ENCODE assay signal across 7 mouse cellular contexts in genomic region chrX:151802956-151803776, GRCm38 (mm10). TPM values are rescaled to one million over a fixed set of nuclear protein-coding genes. Genes with fewer than 3 reads are reported as not detected.
DNase-seq lines count a peak whose midpoint lies in the region; ATAC-seq lines count a peak whose summit lies in the region.

No protein-coding gene starts in this region.

- no peaks in the 10 kb centered on the region for H3K27me3 ChIP-seq in intestine, embryonic 15.5 days (replicated peaks)
- H3K27me3 ChIP-seq in midbrain, embryonic 10.5 days (ENCODE audit: low read depth, poor library complexity, severe bottlenecking), result peaks cover 38% of the 10 kb centered on the region

- peak; percentile 94 for DNase-seq in adrenal gland, adult 2 months
- peak; percentile 94 for DNase-seq in embryo, embryonic 11.5 days (ENCODE audit: low read depth, low spot score)
- DNase-seq in gastrocnemius, postnatal 36 days, result peak; percentile 84 to 89
- DNase-seq in left cerebral cortex, postnatal 25 days (ENCODE audit: low spot score in 2 of 2), result peak; percentile 93 to 98
- DNase-seq in midbrain, embryonic 10.5 days (ENCODE audit: low spot score), result peak; percentile 90
- DNase-seq in right cerebral cortex, postnatal 4 days, result peak; percentile 83

- intact Hi-C loops in gastrocnemius, postnatal 36 days (cut with DNase I), result loop anchor here (10.0 kb wide), 1 partner anchor 278 kb away; the partner anchor contains the start of gene Phf8
- intact Hi-C loops in left cerebral cortex, postnatal 25 days (cut with DNase I), result loop anchor here (1.0 to 10.0 kb wide), 3 partner anchors 166 to 283 kb away; partner anchors contain the start of gene Phf8

- peak; percentile 93 for ATAC-seq in intestine, embryonic 15.5 days

- H3K27ac ChIP-seq in intestine, embryonic 15.5 days, result peak overlapping the region; percentile 93
- H3K27ac ChIP-seq in midbrain, embryonic 10.5 days (replicated peaks), result peak overlapping the region; percentile 94

- H3K4me3 ChIP-seq in intestine, embryonic 15.5 days (replicated peaks), result peak overlapping the region; percentile 51
- peak overlapping the region; percentile 64 for H3K4me3 ChIP-seq in midbrain, embryonic 10.5 days

- no peaks in the 10 kb centered on the region for H3K4me1 ChIP-seq in intestine, embryonic 15.5 days (replicated peaks)
- peaks cover 7% of the 10 kb centered on the region; the same call in 1 of the 2 replicates for H3K4me1 ChIP-seq in midbrain, embryonic 10.5 days

- 19% methylated on average over 77 of the region's 77 CpGs for WGBS in intestine, embryonic 15.5 days
- 17% methylated on average over 77 of the region's 77 CpGs for WGBS in midbrain, embryonic 10.5 days

- H3K4me2 ChIP-seq in intestine, embryonic 15.5 days (replicated peaks), result peak overlapping the region; percentile 52

- H3K9ac ChIP-seq in intestine, embryonic 15.5 days, result peak overlapping the region; percentile 57

- no peaks in the 10 kb centered on the region for H3K9me3 ChIP-seq in intestine, embryonic 15.5 days
- no peaks in the 10 kb centered on the region; the same call in 1 of the 2 replicates for H3K9me3 ChIP-seq in midbrain, embryonic 10.5 days (replicated peaks)

- no peaks in the 10 kb centered on the region for H3K36me3 ChIP-seq in intestine, embryonic 15.5 days
- peaks cover 23% of the 10 kb centered on the region for H3K36me3 ChIP-seq in midbrain, embryonic 10.5 days

RNA-seq across cellular contexts. Expression of gene Huwe1, which starts 2.6 kb away (rescaled TPM):
- total RNA-seq in adrenal gland, adult 2 months (2021), result 100 to 1,000 TPM; 168 to 196 TPM
- 37.4 and 48.3 TPM in 2 replicates for polyA plus RNA-seq in adrenal gland, adult 2 months (2012; rRNA removed)
- total RNA-seq in gastrocnemius, postnatal 36 days (2021), result 100 to 1,000 TPM; 106 to 117 TPM
- 40.5 and 43.8 TPM in 2 replicates for polyA plus RNA-seq in intestine, embryonic 15.5 days (2015; fragmentation: Nextera tagmentation; extraction: Ambion mirVana)
- total RNA-seq in left cerebral cortex, postnatal 25 days (2021), result 100 to 1,000 TPM; 263 to 269 TPM
- 46.9 and 52.9 TPM in 2 replicates for polyA plus RNA-seq in midbrain, embryonic 10.5 days (2016; fragmentation: Nextera tagmentation; extraction: Ambion mirVana)

Comparison
In these comparisons a context has a peak if more than half of its experiments do, and no peak if none do; other contexts are left out.
1. Peak in every context shown above with its lines: DNase-seq, ATAC-seq, H3K4me3 ChIP-seq and H3K27ac ChIP-seq.